20 mouse cellular contexts compared by ENCODE assay signal in the genomic region with DNA sequence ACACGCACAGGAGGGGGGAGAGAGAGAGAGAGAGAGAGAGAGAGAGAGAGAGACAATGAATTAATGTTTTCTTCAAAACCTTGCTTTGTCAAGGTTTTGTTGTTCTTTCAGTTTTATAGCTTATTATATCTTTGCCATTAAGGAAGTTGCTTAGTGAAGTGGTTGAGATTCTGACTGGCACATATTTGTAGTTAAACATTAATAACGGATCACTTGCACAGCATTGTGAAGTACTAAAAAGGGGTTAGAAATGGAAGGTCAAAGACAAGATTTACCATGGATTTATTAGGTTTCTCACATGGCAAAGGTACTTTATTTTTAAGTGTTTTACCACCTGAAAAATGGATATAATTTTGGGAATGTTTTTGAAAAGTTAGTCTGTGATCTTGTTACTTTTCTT.
"Had no signal": no experiment of that assay in that cellular context is flagged by ENCODE, and none has a peak within 500 bp of the region (broad histone marks: within the 10 kb centered on the region; RNA-seq: fewer than 3 reads in every experiment).

No protein-coding gene starts in this region.

- H3K27me3 ChIP-seq: lung, embryonic 15.5 days; midbrain, embryonic 12.5 days; neural tube, embryonic 13.5 days; neural tube, embryonic 15.5 days had no signal

- H3K27ac ChIP-seq: lung, embryonic 15.5 days; macrophage; midbrain, embryonic 10.5 days; midbrain, embryonic 12.5 days; neural tube, embryonic 13.5 days; neural tube, embryonic 15.5 days had no signal

- DNase-seq: lung, adult 2 months; lung, postnatal 10 days; lung, postnatal 36 days; midbrain, embryonic 14.5 days; retina, postnatal 1 day; right cerebral cortex, adult 18-20 months; right cerebral cortex, postnatal 25 days; right cerebral cortex, postnatal 4 days; spleen, adult 18-20 months; thymus, adult 18-20 months; thymus, postnatal 14 days; thymus, postnatal 36 days had no signal

- H3K4me3 ChIP-seq: lung, embryonic 15.5 days; midbrain, embryonic 10.5 days; midbrain, embryonic 12.5 days; myocyte; neural tube, embryonic 13.5 days; neural tube, embryonic 15.5 days had no signal

- H3K4me1 ChIP-seq: lung, embryonic 15.5 days; midbrain, embryonic 10.5 days; midbrain, embryonic 12.5 days; neural tube, embryonic 13.5 days; neural tube, embryonic 15.5 days had no signal

- H3K4me2 ChIP-seq: lung, embryonic 15.5 days; midbrain, embryonic 12.5 days; neural tube, embryonic 13.5 days; neural tube, embryonic 15.5 days had no signal

- H3K9ac ChIP-seq: lung, embryonic 15.5 days; midbrain, embryonic 12.5 days; neural tube, embryonic 13.5 days; neural tube, embryonic 15.5 days had no signal

- ATAC-seq: midbrain, embryonic 16.5 days had no signal

- H3K36me3 ChIP-seq: neural tube, embryonic 15.5 days had no signal

- H3K9me3 ChIP-seq: lung, embryonic 15.5 days; midbrain, embryonic 12.5 days; neural tube, embryonic 13.5 days; neural tube, embryonic 15.5 days had no signal
